Mouse (Mus musculus): ENCODE data around the gene Cpe.

DNA sequence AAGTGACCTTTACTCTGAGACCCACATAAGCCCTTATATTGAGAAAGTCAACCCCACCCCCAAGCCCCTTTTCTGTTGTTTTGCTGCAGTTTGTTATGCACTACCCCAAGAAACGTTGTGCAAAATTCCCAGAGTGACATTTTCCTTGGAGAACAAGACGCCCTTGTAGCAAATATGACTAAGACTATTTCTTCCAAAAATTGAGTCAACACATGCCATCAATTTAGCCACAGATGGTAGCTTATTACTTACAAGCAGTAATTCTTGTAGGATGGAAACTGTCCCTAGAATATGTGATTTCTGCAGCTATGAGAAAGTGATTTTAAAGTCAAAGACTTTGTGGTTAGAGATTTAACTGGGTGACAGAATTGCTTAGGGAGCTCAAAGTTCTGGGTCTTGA lies 37.8 kb downstream of the Cpe start:
- TF ChIP-seq POLR2A (IDR thresholded peaks at IDR 0.05; ENCODE audit: insufficient read length, low read depth), result no peak
- TF ChIP-seq USF1 (IDR thresholded peaks at IDR 0.05; ENCODE audit: low read depth), result no peak
- TF ChIP-seq MYOD1 (IDR thresholded peaks at IDR 0.05; ENCODE audit: control insufficient read depth in 1 of 3, insufficient read length in 2 of 3, low read depth in 2 of 3), result no peak
- no peak for TF ChIP-seq POLR2AphosphoS2 (IDR thresholded peaks at IDR 0.05; ENCODE audit: insufficient read length, low read depth)
- no peak for TF ChIP-seq MAX (IDR thresholded peaks at IDR 0.05; ENCODE audit: low read depth)
- TF ChIP-seq E2F4 (IDR thresholded peaks at IDR 0.05; ENCODE audit: insufficient read depth), result no peak
- no peak for TF ChIP-seq TCF12 (IDR thresholded peaks at IDR 0.05; ENCODE audit: insufficient read depth, poor library complexity, severe bottlenecking)

All from myocyte (in vitro differentiated cells).